Mouse (Mus musculus): ENCODE results near the gene Ackr2.

- TF ChIP-seq POLR2A (IDR thresholded peaks at IDR 0.05; ENCODE audit: low read depth, low read length) (no peak), CTCF (conservative IDR thresholded peaks at IDR 0.05; ENCODE audit: insufficient read depth, insufficient read length, low read depth, low read length) (no peak)
Measured at GRCm38 (mm10) chr9:121937451-121937864, 39.3 kb downstream of the Ackr2 start.

All from kidney, adult 2 months (tissue).